Mouse (Mus musculus) adrenal gland, postnatal 14 days (tissue): ENCODE results near the gene Clec10a. TPM values are rescaled to one million over a fixed set of nuclear protein-coding genes. Genes with fewer than 3 reads are reported as not detected.

Experiments used
- DNase-seq: peaks from one replicate; pipeline ENCODE4 v3.0.0; 2021; ENCODE audit warnings: mixed read lengths
- total RNA-seq: library from RNA; stranded (reverse); gene quantifications from 2 replicates; pipeline ENCODE4 v1.2.3, GENCODE M21; 2021

Gene Clec10a
- total RNA-seq, 1 experiment from 2014 or later, result 4.2 TPM

GRCm38 (mm10) chr11:70185120-70185519, 29.1 kb downstream of the Clec10a start:
- no peak for DNase-seq

GRCm38 (mm10) chr11:70189319-70190134, 33.5 kb downstream of the Clec10a start:
- DNase-seq, result peak; percentile 86

- no peak for DNase-seq
Observed at GRCm38 (mm10) chr11:70191188-70191587, 35.2 kb downstream of the Clec10a start.

GRCm38 (mm10) chr11:70192157-70192556, 36.2 kb downstream of the Clec10a start:
- no peak for DNase-seq

- peak; percentile 19 for DNase-seq
Observed at GRCm38 (mm10) chr11:70193354-70194285, 37.6 kb downstream of the Clec10a start.

GRCm38 (mm10) chr11:70198332-70198731, 42.3 kb downstream of the Clec10a start:
- no peak for DNase-seq

- DNase-seq, result no peak
Observed at GRCm38 (mm10) chr11:70199107-70199506, 43.1 kb downstream of the Clec10a start.

GRCm38 (mm10) chr11:70200036-70200608, 44.1 kb downstream of the Clec10a start:
- no peak for DNase-seq

- peak; percentile 92 for DNase-seq
Observed at GRCm38 (mm10) chr11:70201691-70202090, 45.7 kb downstream of the Clec10a start.

- DNase-seq, result peak; percentile 40
Observed at GRCm38 (mm10) chr11:70206801-70207200, 50.8 kb downstream of the Clec10a start.

- DNase-seq, result no peak
Observed at GRCm38 (mm10) chr11:70207283-70207682, 51.3 kb downstream of the Clec10a start.

- no peak for DNase-seq
Observed at GRCm38 (mm10) chr11:70208778-70209388, 52.9 kb downstream of the Clec10a start.

- no peak for DNase-seq
Observed at GRCm38 (mm10) chr11:70210681-70211080, 54.7 kb downstream of the Clec10a start.

- DNase-seq, result no peak
Observed at GRCm38 (mm10) chr11:70211972-70212371, 56.0 kb downstream of the Clec10a start.

GRCm38 (mm10) chr11:70212423-70212822, 56.4 kb downstream of the Clec10a start, which contains the start of gene Slc16a11:
TSS of gene Slc16a11 (plus strand) at chr11:70212752.
- DNase-seq, result no peak

GRCm38 (mm10) chr11:70212896-70213295, 56.9 kb downstream of the Clec10a start:
- DNase-seq, result peak; percentile 84

GRCm38 (mm10) chr11:70213736-70214135, 57.7 kb downstream of the Clec10a start:
- DNase-seq, result no peak

GRCm38 (mm10) chr11:70214191-70214855, 58.3 kb downstream of the Clec10a start:
- DNase-seq, result peak; percentile 59

GRCm38 (mm10) chr11:70214856-70215209, 58.8 kb downstream of the Clec10a start:
- no peak for DNase-seq

GRCm38 (mm10) chr11:70215301-70215700, 59.3 kb downstream of the Clec10a start:
- peak; percentile 19 for DNase-seq

- no peak for DNase-seq
Observed at GRCm38 (mm10) chr11:70216103-70216502, 60.1 kb downstream of the Clec10a start.

GRCm38 (mm10) chr11:70218039-70218438, 62.0 kb downstream of the Clec10a start:
- no peak for DNase-seq
